Mouse (Mus musculus) stomach, postnatal 0 days (tissue): ENCODE results near the gene Usf3.

Experiments used
- CTCF ChIP-seq: IDR thresholded peaks from 2 replicates; pipeline ENCODE4 v1.5.1; 2016; ENCODE audit warnings: antibody characterized with exemption, low read depth, mild to moderate bottlenecking, moderate library complexity
- EP300 ChIP-seq: optimal IDR thresholded peaks from 2 replicates; pipeline ENCODE3; 2016; ENCODE audit warnings: antibody characterized with exemption

- no peak for TF ChIP-seq EP300
- TF ChIP-seq CTCF = 0 out of 2 replicates have a peak, but pooled peaks have one; percentile 5
Observed at GRCm38 (mm10) chr16:44271371-44272038, 98.5 kb downstream of the Usf3 start.
